Mouse (Mus musculus) midbrain, embryonic 11.5 days (tissue): ENCODE data around the gene Pde1a. TPM values are rescaled to one million over a fixed set of nuclear protein-coding genes. Genes with fewer than 3 reads are reported as not detected.

ENCODE experiments used
- polyA plus RNA-seq: library from polyadenylated mRNA; unstranded; fragments of >200 nt; fragmentation: Nextera tagmentation; extraction: Ambion mirVana; gene quantifications from 2 replicates; pipeline ENCODE4 v1.2.1, GENCODE M21; 2014

Pde1a gene
- polyA plus RNA-seq, 1 experiment from 2014 or later: 1.2 TPM

Other genes starting within 250 kb of the Pde1a start
- gene Prdx6b, start 163.0 kb upstream of the Pde1a start, polyA plus RNA-seq: not detected in 2 replicates
- gene Dnajc10, start 186.0 kb upstream of the Pde1a start, polyA plus RNA-seq: 98.1 and 111 TPM in 2 replicates